Mouse (Mus musculus): ENCODE measurements around the gene Gm26741. TPM values are rescaled to one million over a fixed set of nuclear protein-coding genes. Genes with fewer than 3 reads are reported as not detected.
"Not testable (repeated sequence)": the region's sequence is repeated elsewhere in the genome, so short reads cannot be mapped to it uniquely, and the experiment has no call there.

Gene Gm26741
- not detected in 2 replicates for polyA plus RNA-seq (2012; rRNA removed)

GRCm38 (mm10) chr10:52358467-52358866, at the start of gene Gm26741:
Gm26741 (plus strand) TSS chr10:52358767.
- peaks cover 9% of the 10 kb centered on the region for H3K4me1 ChIP-seq (ENCODE audit: control insufficient read depth, insufficient read depth, low read length)
- DNase-seq: no peak
- H3K27ac ChIP-seq (ENCODE audit: insufficient read depth, low read length): no peak within 1 kb of the TSS
- no peak within 1 kb of the TSS for H3K4me3 ChIP-seq (replicated peaks; ENCODE audit: insufficient read depth, low read depth, low read length)
- TF ChIP-seq POLR2A (IDR thresholded peaks at IDR 0.05; ENCODE audit: borderline replicate concordance, insufficient read depth, low read length): no peak
- TF ChIP-seq CTCF (IDR thresholded peaks at IDR 0.05; ENCODE audit: borderline replicate concordance, insufficient read depth, low read depth, low read length): no peak
- no peaks in the 10 kb centered on the region for H3K27me3 ChIP-seq (ENCODE audit: control insufficient read depth, insufficient read depth, low read length)
- 75% methylated on average over 2 of the region's 2 CpGs for WGBS

- DNase-seq: no peak
- Histone ChIP-seq H3K4me1 (ENCODE audit: control insufficient read depth, insufficient read depth, low read length) (no peaks in the 10 kb centered on the region), H3K4me3 (replicated peaks; ENCODE audit: insufficient read depth, low read depth, low read length) (no peak overlapping the region), H3K27ac (ENCODE audit: insufficient read depth, low read length) (no peak overlapping the region), H3K27me3 (ENCODE audit: control insufficient read depth, insufficient read depth, low read length) (no peaks in the 10 kb centered on the region)
- WGBS: 90% methylated on average over 8 of the region's 8 CpGs
- TF ChIP-seq CTCF (IDR thresholded peaks at IDR 0.05; ENCODE audit: borderline replicate concordance, insufficient read depth, low read depth, low read length) (no peak), POLR2A (IDR thresholded peaks at IDR 0.05; ENCODE audit: borderline replicate concordance, insufficient read depth, low read length) (no peak)
These were observed 49.4 kb upstream of the Gm26741 start for GRCm38 (mm10) chr10:52309196-52309595.

- H3K27me3 ChIP-seq (ENCODE audit: control insufficient read depth, insufficient read depth, low read length): no peaks in the 10 kb centered on the region
- H3K4me3 ChIP-seq (replicated peaks; ENCODE audit: insufficient read depth, low read depth, low read length): no peak overlapping the region
- no peak for TF ChIP-seq CTCF (IDR thresholded peaks at IDR 0.05; ENCODE audit: borderline replicate concordance, insufficient read depth, low read depth, low read length)
- no peak for TF ChIP-seq POLR2A (IDR thresholded peaks at IDR 0.05; ENCODE audit: borderline replicate concordance, insufficient read depth, low read length)
- WGBS: 92% methylated on average over 28 of the region's 28 CpGs
- H3K27ac ChIP-seq (ENCODE audit: insufficient read depth, low read length): no peak overlapping the region
- H3K4me1 ChIP-seq (ENCODE audit: control insufficient read depth, insufficient read depth, low read length): no peaks in the 10 kb centered on the region
- no peak for DNase-seq
These were observed 38.9 kb upstream of the Gm26741 start for GRCm38 (mm10) chr10:52319506-52320286.

- Histone ChIP-seq H3K27ac (ENCODE audit: insufficient read depth, low read length) (no peak overlapping the region), H3K4me1 (ENCODE audit: control insufficient read depth, insufficient read depth, low read length) (no peaks in the 10 kb centered on the region), H3K27me3 (ENCODE audit: control insufficient read depth, insufficient read depth, low read length) (no peaks in the 10 kb centered on the region), H3K4me3 (replicated peaks; ENCODE audit: insufficient read depth, low read depth, low read length) (no peak overlapping the region)
- TF ChIP-seq CTCF (IDR thresholded peaks at IDR 0.05; ENCODE audit: borderline replicate concordance, insufficient read depth, low read depth, low read length): no peak
- TF ChIP-seq POLR2A (IDR thresholded peaks at IDR 0.05; ENCODE audit: borderline replicate concordance, insufficient read depth, low read length): no peak
- WGBS: 86% methylated on average over 3 of the region's 3 CpGs
- no peak for DNase-seq
These were observed 36.6 kb upstream of the Gm26741 start for GRCm38 (mm10) chr10:52321918-52322317.

GRCm38 (mm10) chr10:52331007-52331406, 27.6 kb upstream of the Gm26741 start:
- no peak overlapping the region for H3K4me3 ChIP-seq (replicated peaks; ENCODE audit: insufficient read depth, low read depth, low read length)
- TF ChIP-seq CTCF (IDR thresholded peaks at IDR 0.05; ENCODE audit: borderline replicate concordance, insufficient read depth, low read depth, low read length) (peak; percentile 18; the same call in 1 of the 2 replicates), POLR2A (IDR thresholded peaks at IDR 0.05; ENCODE audit: borderline replicate concordance, insufficient read depth, low read length) (no peak)
- 0% methylated on average over 1 of the region's 1 CpGs for WGBS
- no peaks in the 10 kb centered on the region for H3K4me1 ChIP-seq (ENCODE audit: control insufficient read depth, insufficient read depth, low read length)
- H3K27ac ChIP-seq (ENCODE audit: insufficient read depth, low read length): no peak overlapping the region
- DNase-seq: peak in 1 of 2 experiments; percentile 21
- H3K27me3 ChIP-seq (ENCODE audit: control insufficient read depth, insufficient read depth, low read length): no peaks in the 10 kb centered on the region

- H3K27me3 ChIP-seq (ENCODE audit: control insufficient read depth, insufficient read depth, low read length); H3K4me1 ChIP-seq (ENCODE audit: control insufficient read depth, insufficient read depth, low read length); H3K4me3 ChIP-seq (replicated peaks; ENCODE audit: insufficient read depth, low read depth, low read length); DNase-seq; H3K27ac ChIP-seq (ENCODE audit: insufficient read depth, low read length): not testable (repeated sequence)
- peak; percentile 29; the same call in 1 of the 2 replicates for TF ChIP-seq CTCF (IDR thresholded peaks at IDR 0.05; ENCODE audit: borderline replicate concordance, insufficient read depth, low read depth, low read length)
- WGBS: 79% methylated on average over 4 of the region's 4 CpGs
These were observed 15.2 kb upstream of the Gm26741 start for GRCm38 (mm10) chr10:52343324-52343723.

GRCm38 (mm10) chr10:52353184-52353583, 5.4 kb upstream of the Gm26741 start:
- Histone ChIP-seq H3K27ac (ENCODE audit: insufficient read depth, low read length) (no peak overlapping the region), H3K4me1 (ENCODE audit: control insufficient read depth, insufficient read depth, low read length) (no peaks in the 10 kb centered on the region; the same call in 1 of the 2 replicates), H3K4me3 (replicated peaks; ENCODE audit: insufficient read depth, low read depth, low read length) (no peak overlapping the region), H3K27me3 (ENCODE audit: control insufficient read depth, insufficient read depth, low read length) (no peaks in the 10 kb centered on the region)
- TF ChIP-seq CTCF (IDR thresholded peaks at IDR 0.05; ENCODE audit: borderline replicate concordance, insufficient read depth, low read depth, low read length) (no peak), POLR2A (IDR thresholded peaks at IDR 0.05; ENCODE audit: borderline replicate concordance, insufficient read depth, low read length) (no peak)
- DNase-seq: no peak
- 82% methylated on average over 9 of the region's 9 CpGs for WGBS

- 9% methylated on average over 4 of the region's 4 CpGs for WGBS
- Histone ChIP-seq H3K4me3 (replicated peaks; ENCODE audit: insufficient read depth, low read depth, low read length) (no peak overlapping the region), H3K4me1 (ENCODE audit: control insufficient read depth, insufficient read depth, low read length) (peaks cover 9% of the 10 kb centered on the region), H3K27ac (ENCODE audit: insufficient read depth, low read length) (peak overlapping the region; percentile 35), H3K27me3 (ENCODE audit: control insufficient read depth, insufficient read depth, low read length) (no peaks in the 10 kb centered on the region)
- no peak for TF ChIP-seq POLR2A (IDR thresholded peaks at IDR 0.05; ENCODE audit: borderline replicate concordance, insufficient read depth, low read length)
- peak; percentile 60 to 78 for DNase-seq
These were observed 1.7 kb downstream of the Gm26741 start for GRCm38 (mm10) chr10:52360241-52360735.
